Mouse (Mus musculus) forebrain, embryonic 12.5 days (tissue): ENCODE measurements around the gene Tcf7l1. TPM values are rescaled to one million over a fixed set of nuclear protein-coding genes. Genes with fewer than 3 reads are reported as not detected.

Source experiments
- ATAC-seq: fragments of 200-750 bp; cut with Nextera tagmentation; 2 replicates; pipeline ENCODE4 v1.8.0; 2017; ENCODE audit warnings: moderate TSS enrichment; ENCODE audit not compliant: low FRiP score
- H3K27ac ChIP-seq: fragments of 300-500 bp; sonication (generic); 2 replicates; pipeline ENCODE4 v1.5.1; 2016; ENCODE audit warnings: mild to moderate bottlenecking
- H3K27me3 ChIP-seq: fragments of 300-500 bp; sonication (generic); 2 replicates; pipeline ENCODE4 v1.6.1; 2016; ENCODE audit warnings: mild to moderate bottlenecking
- H3K36me3 ChIP-seq: fragments of 300-500 bp; sonication (generic); replicated peaks from 2 replicates; pipeline ENCODE4 v1.6.1; 2016; ENCODE audit warnings: mild to moderate bottlenecking
- H3K4me1 ChIP-seq: fragments of 300-500 bp; sonication (generic); 2 replicates; pipeline ENCODE4 v1.6.1; 2016
- H3K4me2 ChIP-seq: fragments of 300-500 bp; sonication (generic); 2 replicates; pipeline ENCODE4 v1.6.1; 2016; ENCODE audit warnings: mild to moderate bottlenecking, moderate library complexity
- H3K4me3 ChIP-seq: fragments of 300-500 bp; sonication (generic); replicated peaks from 2 replicates; pipeline ENCODE4 v1.5.1; 2016; ENCODE audit warnings: mild to moderate bottlenecking
- H3K9ac ChIP-seq: fragments of 300-500 bp; sonication (generic); 2 replicates; pipeline ENCODE4 v1.6.1; 2016; ENCODE audit warnings: mild to moderate bottlenecking
- H3K9me3 ChIP-seq: fragments of 300-500 bp; sonication (generic); 2 replicates; pipeline ENCODE4 v1.6.1; 2016
- WGBS: fragments of 180-500 bp; shearing (Covaris S2); methylation state at CpG from one replicate; pipeline ENCODE4 v1.1.7; 2016; 5-methylcytosine and 5-hydroxymethylcytosine counted together
- polyA plus RNA-seq: library from polyadenylated mRNA; unstranded; fragments of >200 nt; fragmentation: Nextera tagmentation; extraction: Ambion mirVana; gene quantifications from 2 replicates; pipeline ENCODE4 v1.2.1, GENCODE M21; 2016

Tcf7l1 gene
- polyA plus RNA-seq, 1 experiment from 2014 or later: 24.4 TPM

GRCm38 (mm10) chr6:72714726-72715125 is 74.3 kb downstream of the Tcf7l1 start:
- peaks cover 4% of the 10 kb centered on the region; the same call in 1 of the 2 replicates for H3K36me3 ChIP-seq
- H3K4me2 ChIP-seq: no peak overlapping the region
- ATAC-seq: no peak
- H3K4me1 ChIP-seq: peaks cover 35% of the 10 kb centered on the region
- no peak overlapping the region for H3K4me3 ChIP-seq
- peaks cover 9% of the 10 kb centered on the region; the same call in 1 of the 2 replicates for H3K27me3 ChIP-seq
- 0 out of 2 replicates have a peak, but pooled peaks cover 2% of the 10 kb centered on the region for H3K9me3 ChIP-seq
- no peak overlapping the region for H3K27ac ChIP-seq
- no peak overlapping the region for H3K9ac ChIP-seq
- WGBS: 54% methylated on average over 4 of the region's 4 CpGs

- Histone ChIP-seq H3K4me3 (no peak overlapping the region), H3K4me1 (peaks cover 35% of the 10 kb centered on the region), H3K36me3 (peaks cover 4% of the 10 kb centered on the region; the same call in 1 of the 2 replicates), H3K9ac (no peak overlapping the region), H3K4me2 (no peak overlapping the region), H3K9me3 (0 out of 2 replicates have a peak, but pooled peaks cover 2% of the 10 kb centered on the region), H3K27me3 (peaks cover 9% of the 10 kb centered on the region; the same call in 1 of the 2 replicates), H3K27ac (no peak overlapping the region)
- ATAC-seq: no peak
- 40% methylated on average over 9 of the region's 9 CpGs for WGBS
These were observed 74.8 kb downstream of the Tcf7l1 start for GRCm38 (mm10) chr6:72714250-72714649.

- no peaks in the 10 kb centered on the region for H3K9me3 ChIP-seq
- H3K27me3 ChIP-seq: peaks cover 9% of the 10 kb centered on the region; the same call in 1 of the 2 replicates
- peak overlapping the region; percentile 24 for H3K4me2 ChIP-seq
- ATAC-seq: peak; percentile 87
- H3K9ac ChIP-seq: no peak overlapping the region
- peak overlapping the region; percentile 82 for H3K27ac ChIP-seq
- H3K4me3 ChIP-seq: no peak overlapping the region
- H3K4me1 ChIP-seq: peaks cover 43% of the 10 kb centered on the region
- H3K36me3 ChIP-seq: no peaks in the 10 kb centered on the region
- WGBS: 2% methylated on average over 8 of the region's 8 CpGs
These were observed 77.5 kb downstream of the Tcf7l1 start for GRCm38 (mm10) chr6:72711508-72712081.

GRCm38 (mm10) chr6:72710897-72711507 is 78.1 kb downstream of the Tcf7l1 start:
- H3K4me1 ChIP-seq: peaks cover 43% of the 10 kb centered on the region
- 42% methylated on average over 10 of the region's 10 CpGs for WGBS

GRCm38 (mm10) chr6:72699467-72700126 is 89.5 kb downstream of the Tcf7l1 start:
- Histone ChIP-seq H3K27ac (peak overlapping the region; percentile 70), H3K9me3 (no peaks in the 10 kb centered on the region), H3K27me3 (0 out of 2 replicates have a peak, but pooled peaks cover 2% of the 10 kb centered on the region), H3K4me2 (no peak overlapping the region), H3K4me3 (no peak overlapping the region), H3K36me3 (no peaks in the 10 kb centered on the region), H3K4me1 (peaks cover 40% of the 10 kb centered on the region), H3K9ac (no peak overlapping the region)
- ATAC-seq: peak; percentile 92
- 8% methylated on average over 5 of the region's 5 CpGs for WGBS

More at GRCm38 (mm10) chr6:72710897-72711507, 78.1 kb downstream of the Tcf7l1 start:
- Histone ChIP-seq H3K36me3 (no peaks in the 10 kb centered on the region), H3K9ac (no peak overlapping the region), H3K27ac (peak overlapping the region; percentile 82), H3K9me3 (no peaks in the 10 kb centered on the region), H3K27me3 (peaks cover 9% of the 10 kb centered on the region; the same call in 1 of the 2 replicates), H3K4me2 (peak overlapping the region; percentile 24), H3K4me3 (no peak overlapping the region)
- ATAC-seq: peak; percentile 56; the same call in 1 of the 2 replicates

- H3K4me2 ChIP-seq: no peak overlapping the region
- 95% methylated on average over 5 of the region's 5 CpGs for WGBS
- H3K27me3 ChIP-seq: 0 out of 2 replicates have a peak, but pooled peaks cover 2% of the 10 kb centered on the region
These were observed 90.5 kb downstream of the Tcf7l1 start for GRCm38 (mm10) chr6:72698559-72698958.

GRCm38 (mm10) chr6:72696601-72697335 is 92.3 kb downstream of the Tcf7l1 start:
- H3K4me1 ChIP-seq: peaks cover 49% of the 10 kb centered on the region

More at GRCm38 (mm10) chr6:72698559-72698958, 90.5 kb downstream of the Tcf7l1 start:
- no peak overlapping the region for H3K27ac ChIP-seq
- no peak overlapping the region for H3K9ac ChIP-seq
- no peaks in the 10 kb centered on the region for H3K36me3 ChIP-seq
- H3K4me3 ChIP-seq: no peak overlapping the region
- H3K4me1 ChIP-seq: peaks cover 41% of the 10 kb centered on the region
- ATAC-seq: no peak
- no peaks in the 10 kb centered on the region for H3K9me3 ChIP-seq

GRCm38 (mm10) chr6:72694791-72695204 is 94.3 kb downstream of the Tcf7l1 start:
- no peak overlapping the region for H3K9ac ChIP-seq
- H3K9me3 ChIP-seq: no peaks in the 10 kb centered on the region
- H3K4me2 ChIP-seq: no peak overlapping the region
- H3K27ac ChIP-seq: no peak overlapping the region
- no peak for ATAC-seq
- no peak overlapping the region for H3K4me3 ChIP-seq
- 82% methylated on average over 10 of the region's 10 CpGs for WGBS
- no peaks in the 10 kb centered on the region for H3K36me3 ChIP-seq
- peaks cover 53% of the 10 kb centered on the region for H3K4me1 ChIP-seq
- 0 out of 2 replicates have a peak, but pooled peaks cover 2% of the 10 kb centered on the region for H3K27me3 ChIP-seq

More at GRCm38 (mm10) chr6:72696601-72697335, 92.3 kb downstream of the Tcf7l1 start:
- 52% methylated on average over 11 of the region's 11 CpGs for WGBS
- Histone ChIP-seq H3K9me3 (no peaks in the 10 kb centered on the region), H3K27me3 (0 out of 2 replicates have a peak, but pooled peaks cover 2% of the 10 kb centered on the region), H3K36me3 (no peaks in the 10 kb centered on the region), H3K4me3 (no peak overlapping the region), H3K27ac (no peak overlapping the region), H3K9ac (no peak overlapping the region), H3K4me2 (no peak overlapping the region)
- no peak for ATAC-seq

- Histone ChIP-seq H3K9ac (no peak overlapping the region), H3K27me3 (0 out of 2 replicates have a peak, but pooled peaks cover 2% of the 10 kb centered on the region), H3K4me3 (no peak overlapping the region), H3K4me2 (no peak overlapping the region), H3K4me1 (peaks cover 47% of the 10 kb centered on the region), H3K27ac (no peak overlapping the region), H3K36me3 (no peaks in the 10 kb centered on the region), H3K9me3 (no peaks in the 10 kb centered on the region)
- 79% methylated on average over 5 of the region's 5 CpGs for WGBS
- ATAC-seq: no peak
These were observed 94.8 kb downstream of the Tcf7l1 start for GRCm38 (mm10) chr6:72694047-72694790.

- H3K36me3 ChIP-seq: no peaks in the 10 kb centered on the region
- no peak overlapping the region for H3K27ac ChIP-seq
- H3K4me2 ChIP-seq: no peak overlapping the region
- peaks cover 40% of the 10 kb centered on the region for H3K4me1 ChIP-seq
- ATAC-seq: no peak
- H3K27me3 ChIP-seq: 0 out of 2 replicates have a peak, but pooled peaks cover under 1% of the 10 kb centered on the region
- WGBS: 78% methylated on average over 6 of the region's 6 CpGs
- H3K9me3 ChIP-seq: no peaks in the 10 kb centered on the region
- H3K9ac ChIP-seq: no peak overlapping the region
- no peak overlapping the region for H3K4me3 ChIP-seq
These were observed 96.6 kb downstream of the Tcf7l1 start for GRCm38 (mm10) chr6:72692469-72692868.

GRCm38 (mm10) chr6:72691549-72691948 is 97.5 kb downstream of the Tcf7l1 start:
- H3K4me3 ChIP-seq: no peak overlapping the region
- no peak for ATAC-seq
- no peak overlapping the region for H3K4me2 ChIP-seq
- H3K4me1 ChIP-seq: peaks cover 40% of the 10 kb centered on the region
- H3K9me3 ChIP-seq: no peaks in the 10 kb centered on the region
- no peak overlapping the region for H3K27ac ChIP-seq
- H3K27me3 ChIP-seq: no peaks in the 10 kb centered on the region
- no peak overlapping the region for H3K9ac ChIP-seq
- 86% methylated on average over 9 of the region's 9 CpGs for WGBS
- no peaks in the 10 kb centered on the region for H3K36me3 ChIP-seq
